Mouse (Mus musculus): ENCODE measurements around the gene Mcam. TPM values are rescaled to one million over a fixed set of nuclear protein-coding genes. Genes with fewer than 3 reads are reported as not detected.

The Mcam gene
- polyA plus RNA-seq, 1 experiment, result 57.6 TPM

GRCm38 (mm10) chr9:44135731-44136411 lies 1.6 kb downstream of the Mcam start:
- H3K4me3 ChIP-seq (ENCODE audit: low read depth, low read length), result peak overlapping the region; percentile 82
- H3K9ac ChIP-seq (ENCODE audit: low read depth, poor library complexity, severe bottlenecking), result peak overlapping the region; percentile 87
- H3K27me3 ChIP-seq (ENCODE audit: control insufficient read depth, insufficient read depth, low read length, poor library complexity, severe bottlenecking), result no peaks in the 10 kb centered on the region
- TF ChIP-seq POLR2A (IDR thresholded peaks at IDR 0.05; ENCODE audit: insufficient read depth, low read length) (no peak), EP300 (IDR thresholded peaks at IDR 0.05; ENCODE audit: insufficient read depth, low read depth, low read length) (no peak), CTCF (IDR thresholded peaks at IDR 0.05; ENCODE audit: low read depth, low read length) (no peak)
- H3K9me3 ChIP-seq (replicated peaks; ENCODE audit: control insufficient read depth, insufficient read depth, low read length, poor library complexity, severe bottlenecking), result no peaks in the 10 kb centered on the region
- H3K36me3 ChIP-seq (ENCODE audit: control insufficient read depth, insufficient read depth, low read length, poor library complexity, severe bottlenecking), result peaks cover 35% of the 10 kb centered on the region
- H3K4me1 ChIP-seq (ENCODE audit: control insufficient read depth, insufficient read depth, low read length), result peaks cover 9% of the 10 kb centered on the region
- H3K27ac ChIP-seq (ENCODE audit: insufficient read depth, low read length), result no peak overlapping the region

DNA sequence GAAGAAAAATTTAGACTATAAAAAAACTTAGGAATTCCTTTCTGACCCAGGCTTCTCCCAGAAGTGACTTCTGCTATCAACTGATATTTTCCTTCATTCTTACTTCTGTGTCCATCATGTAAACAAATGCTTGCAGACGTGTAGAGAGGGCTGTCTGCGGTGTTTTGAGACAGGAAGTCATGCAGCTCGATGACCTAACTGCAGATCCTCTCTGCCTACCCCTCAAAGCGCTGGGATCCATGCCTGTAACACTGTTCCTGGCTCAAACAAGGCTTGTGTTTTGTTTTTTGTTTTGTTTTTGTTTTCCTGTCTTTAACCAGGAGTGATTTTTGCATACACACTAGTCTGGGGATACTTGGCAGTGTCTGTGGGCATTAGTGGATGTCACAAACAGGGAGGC lies 3.6 kb downstream of the Mcam start:
- no peak overlapping the region for H3K9ac ChIP-seq (ENCODE audit: low read depth, poor library complexity, severe bottlenecking)
- H3K9me3 ChIP-seq (replicated peaks; ENCODE audit: control insufficient read depth, insufficient read depth, low read length, poor library complexity, severe bottlenecking), result no peaks in the 10 kb centered on the region
- peaks cover 47% of the 10 kb centered on the region for H3K36me3 ChIP-seq (ENCODE audit: control insufficient read depth, insufficient read depth, low read length, poor library complexity, severe bottlenecking)
- peaks cover 7% of the 10 kb centered on the region for H3K4me1 ChIP-seq (ENCODE audit: control insufficient read depth, insufficient read depth, low read length)
- no peak overlapping the region for H3K4me3 ChIP-seq (ENCODE audit: low read depth, low read length)
- no peaks in the 10 kb centered on the region for H3K27me3 ChIP-seq (ENCODE audit: control insufficient read depth, insufficient read depth, low read length, poor library complexity, severe bottlenecking)
- TF ChIP-seq POLR2A (IDR thresholded peaks at IDR 0.05; ENCODE audit: insufficient read depth, low read length) (no peak), CTCF (IDR thresholded peaks at IDR 0.05; ENCODE audit: low read depth, low read length) (no peak), EP300 (IDR thresholded peaks at IDR 0.05; ENCODE audit: insufficient read depth, low read depth, low read length) (no peak)
- H3K27ac ChIP-seq (ENCODE audit: insufficient read depth, low read length), result no peak overlapping the region

DNA sequence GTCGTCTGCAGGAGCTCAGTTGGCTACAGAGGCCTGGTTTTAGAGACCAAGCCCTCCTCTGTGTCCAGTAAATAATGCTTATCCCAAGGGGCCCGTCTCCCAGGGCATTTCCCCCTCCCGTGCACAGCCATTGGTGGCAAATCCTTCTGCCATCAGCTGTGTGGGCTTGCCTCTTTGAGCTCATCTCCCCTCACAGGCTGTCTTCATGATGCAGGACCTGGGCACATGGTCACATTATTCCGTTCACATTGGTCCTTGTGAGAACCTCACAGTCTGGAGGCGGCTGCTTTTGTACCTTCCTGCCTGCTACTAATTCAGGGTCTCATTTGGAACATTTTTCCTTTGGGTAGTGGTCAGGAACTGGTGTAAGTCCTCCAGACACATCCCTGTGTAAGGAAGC lies 7.7 kb downstream of the Mcam start:
- H3K4me1 ChIP-seq (ENCODE audit: control insufficient read depth, insufficient read depth, low read length), result peaks cover 6% of the 10 kb centered on the region
- no peak overlapping the region for H3K27ac ChIP-seq (ENCODE audit: insufficient read depth, low read length)
- H3K9me3 ChIP-seq (replicated peaks; ENCODE audit: control insufficient read depth, insufficient read depth, low read length, poor library complexity, severe bottlenecking), result no peaks in the 10 kb centered on the region
- no peaks in the 10 kb centered on the region for H3K27me3 ChIP-seq (ENCODE audit: control insufficient read depth, insufficient read depth, low read length, poor library complexity, severe bottlenecking)
- H3K36me3 ChIP-seq (ENCODE audit: control insufficient read depth, insufficient read depth, low read length, poor library complexity, severe bottlenecking), result peaks cover 42% of the 10 kb centered on the region
- H3K4me3 ChIP-seq (ENCODE audit: low read depth, low read length), result no peak overlapping the region
- H3K9ac ChIP-seq (ENCODE audit: low read depth, poor library complexity, severe bottlenecking), result no peak overlapping the region
- TF ChIP-seq CTCF (IDR thresholded peaks at IDR 0.05; ENCODE audit: low read depth, low read length), result no peak
- TF ChIP-seq EP300 (IDR thresholded peaks at IDR 0.05; ENCODE audit: insufficient read depth, low read depth, low read length), result no peak
- TF ChIP-seq POLR2A (IDR thresholded peaks at IDR 0.05; ENCODE audit: insufficient read depth, low read length), result no peak

DNA sequence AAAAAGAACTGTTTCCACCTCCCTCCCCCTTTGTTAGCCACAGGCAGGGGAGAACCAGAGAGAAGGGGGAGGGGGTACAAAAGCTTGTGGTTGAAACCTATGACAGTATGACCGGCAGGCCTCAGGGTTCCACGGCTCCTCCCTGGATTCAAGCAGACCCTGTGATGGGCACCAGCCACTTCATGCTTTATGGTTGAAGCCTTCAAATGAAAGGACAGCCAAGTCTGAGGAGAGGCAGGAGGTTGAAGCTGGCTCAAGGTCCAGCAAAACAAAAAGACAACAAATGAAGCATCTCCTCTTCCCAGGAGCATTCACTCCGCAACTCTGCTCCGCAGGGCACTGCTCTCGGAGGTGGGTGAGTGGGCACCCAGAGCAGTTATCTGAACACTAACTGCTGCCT lies 9.2 kb downstream of the Mcam start:
- peak overlapping the region; percentile 13; the same call in 1 of the 2 replicates for H3K27ac ChIP-seq (ENCODE audit: insufficient read depth, low read length)
- TF ChIP-seq CTCF (IDR thresholded peaks at IDR 0.05; ENCODE audit: low read depth, low read length) (no peak), POLR2A (IDR thresholded peaks at IDR 0.05; ENCODE audit: insufficient read depth, low read length) (no peak), EP300 (IDR thresholded peaks at IDR 0.05; ENCODE audit: insufficient read depth, low read depth, low read length) (no peak)
- H3K9me3 ChIP-seq (replicated peaks; ENCODE audit: control insufficient read depth, insufficient read depth, low read length, poor library complexity, severe bottlenecking), result no peaks in the 10 kb centered on the region
- no peaks in the 10 kb centered on the region for H3K27me3 ChIP-seq (ENCODE audit: control insufficient read depth, insufficient read depth, low read length, poor library complexity, severe bottlenecking)
- 0 out of 2 replicates have a peak overlapping the region, but pooled peaks have one; percentile 6 for H3K9ac ChIP-seq (ENCODE audit: low read depth, poor library complexity, severe bottlenecking)
- no peak overlapping the region for H3K4me3 ChIP-seq (ENCODE audit: low read depth, low read length)
- H3K36me3 ChIP-seq (ENCODE audit: control insufficient read depth, insufficient read depth, low read length, poor library complexity, severe bottlenecking), result peaks cover 30% of the 10 kb centered on the region
- H3K4me1 ChIP-seq (ENCODE audit: control insufficient read depth, insufficient read depth, low read length), result peaks cover 6% of the 10 kb centered on the region

- no peaks in the 10 kb centered on the region for H3K9me3 ChIP-seq (replicated peaks; ENCODE audit: control insufficient read depth, insufficient read depth, low read length, poor library complexity, severe bottlenecking)
- TF ChIP-seq CTCF (IDR thresholded peaks at IDR 0.05; ENCODE audit: low read depth, low read length) (peak; percentile 48), EP300 (IDR thresholded peaks at IDR 0.05; ENCODE audit: insufficient read depth, low read depth, low read length) (no peak), POLR2A (IDR thresholded peaks at IDR 0.05; ENCODE audit: insufficient read depth, low read length) (no peak)
- peaks cover 23% of the 10 kb centered on the region for H3K36me3 ChIP-seq (ENCODE audit: control insufficient read depth, insufficient read depth, low read length, poor library complexity, severe bottlenecking)
- peaks cover 6% of the 10 kb centered on the region for H3K4me1 ChIP-seq (ENCODE audit: control insufficient read depth, insufficient read depth, low read length)
- no peak overlapping the region for H3K4me3 ChIP-seq (ENCODE audit: low read depth, low read length)
- peak overlapping the region; percentile 33 for H3K27ac ChIP-seq (ENCODE audit: insufficient read depth, low read length)
- H3K9ac ChIP-seq (ENCODE audit: low read depth, poor library complexity, severe bottlenecking), result 0 out of 2 replicates have a peak overlapping the region, but pooled peaks have one; percentile 6
- no peaks in the 10 kb centered on the region for H3K27me3 ChIP-seq (ENCODE audit: control insufficient read depth, insufficient read depth, low read length, poor library complexity, severe bottlenecking)
These were observed 9.9 kb downstream of the Mcam start for GRCm38 (mm10) chr9:44144023-44144717.

DNA sequence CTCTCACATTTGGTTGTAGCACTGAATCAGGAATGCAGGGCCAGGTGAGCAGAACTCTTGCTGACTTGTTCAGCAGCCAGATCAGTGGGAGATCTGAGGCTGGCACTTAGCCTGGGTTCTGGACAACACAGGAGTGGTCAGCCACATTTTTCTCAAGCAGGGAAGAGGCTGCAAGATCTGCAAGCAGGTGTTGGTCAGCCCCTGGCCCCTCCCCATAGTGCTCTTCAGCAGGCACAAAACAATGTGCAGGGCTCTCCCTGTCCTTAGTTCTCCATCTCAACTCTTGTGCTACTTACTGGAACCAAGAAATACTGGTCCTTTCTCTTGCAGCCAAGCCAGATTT lies 10.4 kb downstream of the Mcam start:
- peak overlapping the region; percentile 33 for H3K27ac ChIP-seq (ENCODE audit: insufficient read depth, low read length)
- no peaks in the 10 kb centered on the region for H3K9me3 ChIP-seq (replicated peaks; ENCODE audit: control insufficient read depth, insufficient read depth, low read length, poor library complexity, severe bottlenecking)
- TF ChIP-seq EP300 (IDR thresholded peaks at IDR 0.05; ENCODE audit: insufficient read depth, low read depth, low read length) (no peak), CTCF (IDR thresholded peaks at IDR 0.05; ENCODE audit: low read depth, low read length) (no peak), POLR2A (IDR thresholded peaks at IDR 0.05; ENCODE audit: insufficient read depth, low read length) (no peak)
- H3K27me3 ChIP-seq (ENCODE audit: control insufficient read depth, insufficient read depth, low read length, poor library complexity, severe bottlenecking), result no peaks in the 10 kb centered on the region
- H3K4me1 ChIP-seq (ENCODE audit: control insufficient read depth, insufficient read depth, low read length), result peaks cover 6% of the 10 kb centered on the region
- no peak overlapping the region for H3K9ac ChIP-seq (ENCODE audit: low read depth, poor library complexity, severe bottlenecking)
- peaks cover 17% of the 10 kb centered on the region for H3K36me3 ChIP-seq (ENCODE audit: control insufficient read depth, insufficient read depth, low read length, poor library complexity, severe bottlenecking)
- no peak overlapping the region for H3K4me3 ChIP-seq (ENCODE audit: low read depth, low read length)

All from ES-Bruce4 (cell line).